Mouse (Mus musculus) G1E (cell line): ENCODE data around the gene Atg7.

Experiments
- CTCF ChIP-seq: IDR thresholded peaks from 2 replicates; pipeline ENCODE4 v1.5.1; 2012; ENCODE audit warnings: low read depth, low read length, inconsistent platforms, mixed read lengths
- GATA1 ChIP-seq: IDR thresholded peaks from 2 replicates; pipeline ENCODE4 v1.6.1; 2012; ENCODE audit warnings: borderline replicate concordance, low read length, inconsistent platforms, mixed read lengths
- POLR2AphosphoS5 ChIP-seq: IDR thresholded peaks from 2 replicates; pipeline ENCODE4 v1.6.1; 2012; ENCODE audit warnings: low read depth, low read length, inconsistent platforms; ENCODE audit not compliant: insufficient replicate concordance
- TAL1 ChIP-seq: conservative IDR thresholded peaks from 2 replicates; pipeline ENCODE4 v1.6.1; 2012; ENCODE audit warnings: low read depth, low read length, inconsistent platforms, mixed read lengths

DNA sequence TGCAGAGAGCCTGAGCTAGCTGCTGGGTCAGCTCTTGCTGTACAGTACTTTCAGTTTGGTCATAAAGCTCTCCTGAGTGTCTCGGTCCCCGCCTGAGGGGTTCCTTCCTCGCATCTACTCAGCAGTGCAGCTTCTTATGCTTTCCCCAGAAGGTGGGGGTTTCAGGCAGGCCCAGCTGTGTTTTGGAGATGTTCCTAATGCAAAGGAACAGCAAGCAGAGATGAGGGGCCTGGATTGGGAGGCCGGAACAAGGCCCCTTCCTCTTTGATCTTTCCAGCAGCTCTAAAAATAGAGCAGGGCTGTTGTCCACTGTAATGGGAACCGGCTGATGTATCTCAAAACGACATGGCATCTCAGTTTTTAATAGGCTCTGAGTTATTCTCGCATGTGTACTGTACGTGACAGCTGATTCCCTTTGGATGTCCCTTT, 82.3 kb downstream of the Atg7 start:
- TF ChIP-seq CTCF (no peak), GATA1 (no peak), POLR2AphosphoS5 (no peak), TAL1 (no peak)
